Mouse (Mus musculus): Measurements from ENCODE around the gene Ctrb1. TPM values are rescaled to one million over a fixed set of nuclear protein-coding genes. Genes with fewer than 3 reads are reported as not detected.

Ctrb1 gene
- polyA plus RNA-seq, 1 experiment, result 0.29 TPM

GRCm38 (mm10) chr8:111727553-111727952 is 36.7 kb upstream of the Ctrb1 start:
- H3K27ac ChIP-seq (ENCODE audit: insufficient read depth, low read length), result no peak overlapping the region
- WGBS, result 39% methylated on average over 4 of the region's 4 CpGs
- peak in 1 of 2 experiments; percentile 12 for DNase-seq
- no peak overlapping the region for H3K4me3 ChIP-seq (replicated peaks; ENCODE audit: insufficient read depth, low read depth, low read length)
- H3K27me3 ChIP-seq (ENCODE audit: control insufficient read depth, insufficient read depth, low read length), result no peaks in the 10 kb centered on the region
- TF ChIP-seq POLR2A (IDR thresholded peaks at IDR 0.05; ENCODE audit: borderline replicate concordance, insufficient read depth, low read length), result no peak
- peaks cover 55% of the 10 kb centered on the region for H3K4me1 ChIP-seq (ENCODE audit: control insufficient read depth, insufficient read depth, low read length)

- 8% methylated on average over 7 of the region's 7 CpGs for WGBS
- no peaks in the 10 kb centered on the region for H3K27me3 ChIP-seq (ENCODE audit: control insufficient read depth, insufficient read depth, low read length)
- peaks cover 54% of the 10 kb centered on the region for H3K4me1 ChIP-seq (ENCODE audit: control insufficient read depth, insufficient read depth, low read length)
- no peak overlapping the region for H3K4me3 ChIP-seq (replicated peaks; ENCODE audit: insufficient read depth, low read depth, low read length)
- no peak for TF ChIP-seq POLR2A (IDR thresholded peaks at IDR 0.05; ENCODE audit: borderline replicate concordance, insufficient read depth, low read length)
- no peak for TF ChIP-seq CTCF (IDR thresholded peaks at IDR 0.05; ENCODE audit: borderline replicate concordance, insufficient read depth, low read depth, low read length)
- DNase-seq, result peak; percentile 68 to 81
- H3K27ac ChIP-seq (ENCODE audit: insufficient read depth, low read length), result peak overlapping the region; percentile 56
Observed at GRCm38 (mm10) chr8:111726102-111726900, 35.5 kb upstream of the Ctrb1 start.

- 84% methylated on average over 6 of the region's 6 CpGs for WGBS
- peak in 1 of 2 experiments; percentile 5 for DNase-seq
- H3K27me3 ChIP-seq (ENCODE audit: control insufficient read depth, insufficient read depth, low read length), result no peaks in the 10 kb centered on the region
- TF ChIP-seq POLR2A (IDR thresholded peaks at IDR 0.05; ENCODE audit: borderline replicate concordance, insufficient read depth, low read length), result no peak
- TF ChIP-seq CTCF (IDR thresholded peaks at IDR 0.05; ENCODE audit: borderline replicate concordance, insufficient read depth, low read depth, low read length), result no peak
- H3K4me1 ChIP-seq (ENCODE audit: control insufficient read depth, insufficient read depth, low read length), result peaks cover 55% of the 10 kb centered on the region
- no peak overlapping the region for H3K27ac ChIP-seq (ENCODE audit: insufficient read depth, low read length)
- no peak overlapping the region for H3K4me3 ChIP-seq (replicated peaks; ENCODE audit: insufficient read depth, low read depth, low read length)
Observed at GRCm38 (mm10) chr8:111725341-111725740, 34.5 kb upstream of the Ctrb1 start.

GRCm38 (mm10) chr8:111720115-111720544 is 29.3 kb upstream of the Ctrb1 start:
- H3K4me3 ChIP-seq (replicated peaks; ENCODE audit: insufficient read depth, low read depth, low read length), result no peak overlapping the region
- no peak for TF ChIP-seq CTCF (IDR thresholded peaks at IDR 0.05; ENCODE audit: borderline replicate concordance, insufficient read depth, low read depth, low read length)
- TF ChIP-seq POLR2A (IDR thresholded peaks at IDR 0.05; ENCODE audit: borderline replicate concordance, insufficient read depth, low read length), result no peak
- WGBS, result 56% methylated on average over 4 of the region's 4 CpGs
- no peak overlapping the region for H3K27ac ChIP-seq (ENCODE audit: insufficient read depth, low read length)
- peaks cover 47% of the 10 kb centered on the region for H3K4me1 ChIP-seq (ENCODE audit: control insufficient read depth, insufficient read depth, low read length)
- H3K27me3 ChIP-seq (ENCODE audit: control insufficient read depth, insufficient read depth, low read length), result no peaks in the 10 kb centered on the region
- DNase-seq, result no peak

- WGBS, result 46% methylated on average over 5 of the region's 5 CpGs
- Histone ChIP-seq H3K27me3 (ENCODE audit: control insufficient read depth, insufficient read depth, low read length) (no peaks in the 10 kb centered on the region), H3K4me3 (replicated peaks; ENCODE audit: insufficient read depth, low read depth, low read length) (no peak overlapping the region), H3K27ac (ENCODE audit: insufficient read depth, low read length) (no peak overlapping the region), H3K4me1 (ENCODE audit: control insufficient read depth, insufficient read depth, low read length) (peaks cover 49% of the 10 kb centered on the region)
- TF ChIP-seq POLR2A (IDR thresholded peaks at IDR 0.05; ENCODE audit: borderline replicate concordance, insufficient read depth, low read length) (no peak), CTCF (IDR thresholded peaks at IDR 0.05; ENCODE audit: borderline replicate concordance, insufficient read depth, low read depth, low read length) (no peak)
- DNase-seq, result peak in 1 of 2 experiments; percentile 13
Observed at GRCm38 (mm10) chr8:111718937-111719336, 28.1 kb upstream of the Ctrb1 start.

- Histone ChIP-seq H3K27ac (ENCODE audit: insufficient read depth, low read length) (peak overlapping the region; percentile 73), H3K4me3 (replicated peaks; ENCODE audit: insufficient read depth, low read depth, low read length) (no peak overlapping the region), H3K4me1 (ENCODE audit: control insufficient read depth, insufficient read depth, low read length) (peaks cover 60% of the 10 kb centered on the region), H3K27me3 (ENCODE audit: control insufficient read depth, insufficient read depth, low read length) (no peaks in the 10 kb centered on the region)
- 10% methylated on average over 6 of the region's 6 CpGs for WGBS
- no peak for TF ChIP-seq POLR2A (IDR thresholded peaks at IDR 0.05; ENCODE audit: borderline replicate concordance, insufficient read depth, low read length)
- TF ChIP-seq CTCF (IDR thresholded peaks at IDR 0.05; ENCODE audit: borderline replicate concordance, insufficient read depth, low read depth, low read length), result peak; percentile 55
- peak; percentile 55 to 56 for DNase-seq
Observed at GRCm38 (mm10) chr8:111717866-111718265, 27.1 kb upstream of the Ctrb1 start.

- WGBS, result 27% methylated on average over 4 of the region's 4 CpGs
- no peak for DNase-seq
- TF ChIP-seq POLR2A (IDR thresholded peaks at IDR 0.05; ENCODE audit: borderline replicate concordance, insufficient read depth, low read length) (no peak), CTCF (IDR thresholded peaks at IDR 0.05; ENCODE audit: borderline replicate concordance, insufficient read depth, low read depth, low read length) (no peak)
- no peaks in the 10 kb centered on the region for H3K27me3 ChIP-seq (ENCODE audit: control insufficient read depth, insufficient read depth, low read length)
- H3K27ac ChIP-seq (ENCODE audit: insufficient read depth, low read length), result peak overlapping the region; percentile 73
- peaks cover 63% of the 10 kb centered on the region for H3K4me1 ChIP-seq (ENCODE audit: control insufficient read depth, insufficient read depth, low read length)
- no peak overlapping the region for H3K4me3 ChIP-seq (replicated peaks; ENCODE audit: insufficient read depth, low read depth, low read length)
Observed at GRCm38 (mm10) chr8:111717488-111717792, 26.6 kb upstream of the Ctrb1 start.

Data from cerebellum, adult 2 months (tissue).